Mouse (Mus musculus): ENCODE data around the gene Cnih3. TPM values are rescaled to one million over a fixed set of nuclear protein-coding genes. Genes with fewer than 3 reads are reported as not detected.

The Cnih3 gene
- polyA plus RNA-seq, 1 experiment from 2014 or later, result 11.3 TPM

- Histone ChIP-seq H3K36me3 (ENCODE audit: control insufficient read depth, insufficient read depth, low read length) (no peaks in the 10 kb centered on the region), H3K27me3 (ENCODE audit: control insufficient read depth, insufficient read depth, low read depth, low read length) (no peaks in the 10 kb centered on the region), H3K27ac (ENCODE audit: low read length) (no peak overlapping the region), H3K4me2 (ENCODE audit: low read length) (no peak overlapping the region), H3K9me3 (replicated peaks; ENCODE audit: control insufficient read depth, low read length, poor library complexity, severe bottlenecking) (no peaks in the 10 kb centered on the region), H3K4me1 (ENCODE audit: control insufficient read depth, insufficient read depth, low read length) (no peaks in the 10 kb centered on the region), H3K9ac (ENCODE audit: low read depth, low read length) (no peak overlapping the region), H3K4me3 (ENCODE audit: low read depth, low read length) (no peak overlapping the region)
- ATAC-seq, result no peak
- 48% methylated on average over 5 of the region's 5 CpGs for WGBS
Observed at GRCm38 (mm10) chr1:181465027-181465426, 112.6 kb downstream of the Cnih3 start.

GRCm38 (mm10) chr1:181466040-181466439 is 113.6 kb downstream of the Cnih3 start:
- Histone ChIP-seq H3K4me3 (ENCODE audit: low read depth, low read length) (no peak overlapping the region), H3K4me1 (ENCODE audit: control insufficient read depth, insufficient read depth, low read length) (no peaks in the 10 kb centered on the region), H3K9ac (ENCODE audit: low read depth, low read length) (no peak overlapping the region), H3K4me2 (ENCODE audit: low read length) (no peak overlapping the region), H3K27me3 (ENCODE audit: control insufficient read depth, insufficient read depth, low read depth, low read length) (no peaks in the 10 kb centered on the region), H3K36me3 (ENCODE audit: control insufficient read depth, insufficient read depth, low read length) (no peaks in the 10 kb centered on the region), H3K9me3 (replicated peaks; ENCODE audit: control insufficient read depth, low read length, poor library complexity, severe bottlenecking) (no peaks in the 10 kb centered on the region), H3K27ac (ENCODE audit: low read length) (no peak overlapping the region)
- no peak for ATAC-seq
- 91% methylated on average over 6 of the region's 6 CpGs for WGBS

DNA sequence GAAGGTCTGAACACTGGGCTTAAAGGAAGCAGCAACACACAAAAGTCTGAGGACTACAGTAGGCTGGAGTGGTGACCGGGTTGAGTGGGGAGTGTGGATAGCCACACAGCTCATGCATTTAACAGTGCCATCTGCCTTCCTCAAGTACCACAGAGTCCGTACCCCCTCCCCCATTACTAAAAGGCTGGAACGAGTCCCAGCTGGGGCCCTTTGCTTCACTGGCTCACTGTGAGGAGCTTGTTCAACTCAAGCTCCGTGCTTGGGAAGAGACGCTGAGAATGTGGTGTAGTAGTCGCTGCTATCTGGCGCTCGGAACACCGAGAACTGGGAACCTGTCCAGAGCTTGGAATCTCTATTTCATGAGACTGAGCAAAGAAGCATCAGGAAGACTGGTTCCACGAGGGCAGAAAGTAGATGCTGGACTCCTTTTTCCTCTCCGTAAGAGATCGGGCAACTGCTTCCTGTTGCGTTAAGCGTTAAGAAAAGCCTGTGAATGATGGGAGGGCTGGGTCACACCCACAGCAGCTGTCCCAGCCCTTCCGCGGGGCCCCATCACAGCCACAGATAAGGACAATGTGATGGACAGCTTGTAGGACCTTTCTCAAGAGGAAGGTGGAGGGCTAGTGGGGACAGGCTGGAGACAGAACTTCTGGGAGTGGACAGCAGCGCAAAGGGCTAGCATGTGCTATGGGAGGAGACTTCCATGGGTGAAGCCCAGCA is 114.3 kb downstream of the Cnih3 start:
- no peak for ATAC-seq
- no peak overlapping the region for H3K4me3 ChIP-seq (ENCODE audit: low read depth, low read length)

GRCm38 (mm10) chr1:181467321-181467670 is 114.9 kb downstream of the Cnih3 start:
- no peak for ATAC-seq
- Histone ChIP-seq H3K36me3 (ENCODE audit: control insufficient read depth, insufficient read depth, low read length) (no peaks in the 10 kb centered on the region), H3K4me3 (ENCODE audit: low read depth, low read length) (no peak overlapping the region), H3K4me2 (ENCODE audit: low read length) (no peak overlapping the region), H3K27me3 (ENCODE audit: control insufficient read depth, insufficient read depth, low read depth, low read length) (no peaks in the 10 kb centered on the region), H3K9ac (ENCODE audit: low read depth, low read length) (no peak overlapping the region), H3K27ac (ENCODE audit: low read length) (no peak overlapping the region), H3K9me3 (replicated peaks; ENCODE audit: control insufficient read depth, low read length, poor library complexity, severe bottlenecking) (peaks cover 5% of the 10 kb centered on the region; the same call in 1 of the 2 replicates), H3K4me1 (ENCODE audit: control insufficient read depth, insufficient read depth, low read length) (no peaks in the 10 kb centered on the region)
- WGBS, result 93% methylated on average over 6 of the region's 6 CpGs

More for the DNA sequence above, 114.3 kb downstream of the Cnih3 start:
- no peaks in the 10 kb centered on the region for H3K36me3 ChIP-seq (ENCODE audit: control insufficient read depth, insufficient read depth, low read length)
- no peak overlapping the region for H3K4me2 ChIP-seq (ENCODE audit: low read length)
- H3K27ac ChIP-seq (ENCODE audit: low read length), result no peak overlapping the region
- no peaks in the 10 kb centered on the region for H3K4me1 ChIP-seq (ENCODE audit: control insufficient read depth, insufficient read depth, low read length)
- 68% methylated on average over 17 of the region's 17 CpGs for WGBS
- H3K9me3 ChIP-seq (replicated peaks; ENCODE audit: control insufficient read depth, low read length, poor library complexity, severe bottlenecking), result peaks cover 5% of the 10 kb centered on the region; the same call in 1 of the 2 replicates
- H3K27me3 ChIP-seq (ENCODE audit: control insufficient read depth, insufficient read depth, low read depth, low read length), result no peaks in the 10 kb centered on the region
- H3K9ac ChIP-seq (ENCODE audit: low read depth, low read length), result no peak overlapping the region

- H3K36me3 ChIP-seq (ENCODE audit: control insufficient read depth, insufficient read depth, low read length), result no peaks in the 10 kb centered on the region
- no peak overlapping the region for H3K27ac ChIP-seq (ENCODE audit: low read length)
- no peaks in the 10 kb centered on the region for H3K4me1 ChIP-seq (ENCODE audit: control insufficient read depth, insufficient read depth, low read length)
- H3K9me3 ChIP-seq (replicated peaks; ENCODE audit: control insufficient read depth, low read length, poor library complexity, severe bottlenecking), result peaks cover 5% of the 10 kb centered on the region; the same call in 1 of the 2 replicates
- H3K4me2 ChIP-seq (ENCODE audit: low read length), result no peak overlapping the region
- H3K27me3 ChIP-seq (ENCODE audit: control insufficient read depth, insufficient read depth, low read depth, low read length), result no peaks in the 10 kb centered on the region
- no peak overlapping the region for H3K4me3 ChIP-seq (ENCODE audit: low read depth, low read length)
- no peak for ATAC-seq
- no peak overlapping the region for H3K9ac ChIP-seq (ENCODE audit: low read depth, low read length)
- 84% methylated on average over 8 of the region's 8 CpGs for WGBS
Observed at GRCm38 (mm10) chr1:181469415-181469814, 117.0 kb downstream of the Cnih3 start.

DNA sequence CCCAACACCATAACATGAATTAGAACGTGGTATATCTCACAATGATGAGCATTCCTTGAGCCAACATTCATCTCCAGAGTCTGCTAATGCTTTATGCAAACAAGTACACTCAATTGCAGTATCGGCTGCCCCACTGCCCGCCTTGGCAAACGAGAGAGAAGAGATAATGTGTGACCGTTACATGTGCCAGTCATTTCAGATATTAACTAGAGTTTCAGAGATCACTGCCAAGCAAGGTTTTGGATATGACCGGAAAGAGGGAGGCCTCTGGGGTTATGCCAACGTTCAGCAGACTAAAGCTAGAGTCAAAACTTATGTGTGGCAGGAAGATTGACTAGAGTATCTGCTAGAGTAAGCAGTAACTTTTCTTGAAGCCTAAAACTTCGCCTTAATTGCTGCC is 123.7 kb downstream of the Cnih3 start:
- Histone ChIP-seq H3K4me2 (ENCODE audit: low read length) (no peak overlapping the region), H3K9me3 (replicated peaks; ENCODE audit: control insufficient read depth, low read length, poor library complexity, severe bottlenecking) (peaks cover 5% of the 10 kb centered on the region; the same call in 1 of the 2 replicates), H3K9ac (ENCODE audit: low read depth, low read length) (no peak overlapping the region), H3K36me3 (ENCODE audit: control insufficient read depth, insufficient read depth, low read length) (no peaks in the 10 kb centered on the region), H3K27me3 (ENCODE audit: control insufficient read depth, insufficient read depth, low read depth, low read length) (no peaks in the 10 kb centered on the region), H3K4me3 (ENCODE audit: low read depth, low read length) (no peak overlapping the region), H3K4me1 (ENCODE audit: control insufficient read depth, insufficient read depth, low read length) (no peaks in the 10 kb centered on the region), H3K27ac (ENCODE audit: low read length) (no peak overlapping the region)
- WGBS, result 82% methylated on average over 8 of the region's 8 CpGs
- ATAC-seq, result no peak

DNA sequence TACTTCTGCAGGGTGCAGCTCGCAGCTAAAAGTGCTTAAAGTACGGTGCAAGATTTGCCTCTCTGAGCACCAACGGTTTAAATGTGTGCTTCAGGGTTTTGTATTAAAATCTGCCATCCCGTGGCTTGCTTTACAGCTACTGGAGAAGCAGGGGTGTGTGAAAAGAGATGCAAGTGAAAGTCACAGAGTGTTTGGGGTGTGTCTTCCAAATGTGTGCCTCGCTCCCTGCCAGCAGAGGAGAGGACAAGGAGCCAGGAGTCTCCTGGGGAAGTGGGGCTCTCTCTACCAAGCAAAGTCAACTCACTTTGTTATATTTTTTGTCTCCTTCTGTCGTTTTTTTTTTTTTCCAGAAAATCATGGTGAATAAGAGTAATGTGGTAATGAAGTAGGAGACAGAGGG is 124.1 kb downstream of the Cnih3 start:
- no peak overlapping the region for H3K4me3 ChIP-seq (ENCODE audit: low read depth, low read length)
- H3K27ac ChIP-seq (ENCODE audit: low read length), result no peak overlapping the region
- H3K9ac ChIP-seq (ENCODE audit: low read depth, low read length), result no peak overlapping the region
- H3K9me3 ChIP-seq (replicated peaks; ENCODE audit: control insufficient read depth, low read length, poor library complexity, severe bottlenecking), result 0 out of 2 replicates have a peak, but pooled peaks cover 1% of the 10 kb centered on the region
- ATAC-seq, result no peak
- no peak overlapping the region for H3K4me2 ChIP-seq (ENCODE audit: low read length)
- WGBS, result 74% methylated on average over 6 of the region's 6 CpGs
- no peaks in the 10 kb centered on the region for H3K36me3 ChIP-seq (ENCODE audit: control insufficient read depth, insufficient read depth, low read length)
- no peaks in the 10 kb centered on the region for H3K4me1 ChIP-seq (ENCODE audit: control insufficient read depth, insufficient read depth, low read length)
- no peaks in the 10 kb centered on the region for H3K27me3 ChIP-seq (ENCODE audit: control insufficient read depth, insufficient read depth, low read depth, low read length)

DNA sequence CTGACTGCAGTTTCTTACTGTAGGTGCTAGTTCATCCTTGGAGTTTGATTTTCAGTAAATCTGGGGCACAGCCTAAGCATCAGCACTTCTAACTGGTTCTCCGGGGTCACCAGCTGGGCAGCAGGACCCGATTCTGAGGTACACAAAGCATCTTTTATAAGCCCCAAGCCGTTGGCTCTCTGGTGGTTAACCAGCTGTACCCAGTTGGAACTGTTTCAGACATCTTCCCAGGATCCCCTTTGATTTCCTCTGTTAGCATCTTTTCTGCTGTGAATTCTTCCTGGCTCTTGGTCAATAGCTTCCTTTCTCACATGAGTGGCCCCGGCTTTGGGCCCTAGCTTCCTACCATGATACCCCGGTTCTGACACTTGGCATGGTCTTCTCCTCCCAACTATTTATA is 132.3 kb downstream of the Cnih3 start:
- H3K4me1 ChIP-seq (ENCODE audit: control insufficient read depth, insufficient read depth, low read length), result no peaks in the 10 kb centered on the region
- H3K27me3 ChIP-seq (ENCODE audit: control insufficient read depth, insufficient read depth, low read depth, low read length), result no peaks in the 10 kb centered on the region
- H3K4me3 ChIP-seq (ENCODE audit: low read depth, low read length), result no peak overlapping the region
- 72% methylated on average over 5 of the region's 5 CpGs for WGBS
- no peak overlapping the region for H3K9ac ChIP-seq (ENCODE audit: low read depth, low read length)
- H3K27ac ChIP-seq (ENCODE audit: low read length), result no peak overlapping the region
- ATAC-seq, result no peak
- H3K4me2 ChIP-seq (ENCODE audit: low read length), result no peak overlapping the region
- H3K36me3 ChIP-seq (ENCODE audit: control insufficient read depth, insufficient read depth, low read length), result no peaks in the 10 kb centered on the region
- no peaks in the 10 kb centered on the region for H3K9me3 ChIP-seq (replicated peaks; ENCODE audit: control insufficient read depth, low read length, poor library complexity, severe bottlenecking)

DNA sequence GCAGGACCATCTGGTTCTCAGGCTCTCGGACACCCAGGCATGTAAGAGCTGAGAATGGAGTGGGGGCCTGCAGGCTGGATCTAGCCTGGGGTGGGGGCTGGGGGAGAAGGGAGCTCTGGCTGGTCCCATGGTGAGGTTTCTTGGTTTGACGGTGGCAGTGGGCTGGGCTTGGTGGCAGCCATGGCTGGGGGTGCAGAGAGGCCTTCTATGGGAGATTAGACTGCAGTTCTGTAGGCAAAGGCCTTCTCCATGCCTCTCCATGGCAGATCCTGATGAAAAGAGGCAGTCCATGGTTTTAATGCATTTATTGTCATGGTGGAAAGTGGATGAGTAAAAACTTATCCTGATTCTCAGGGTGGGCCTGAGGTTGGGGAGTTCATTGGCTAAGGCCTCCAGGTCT is 151.0 kb downstream of the Cnih3 start:
- 76% methylated on average over 2 of the region's 2 CpGs for WGBS
- no peak for ATAC-seq
- Histone ChIP-seq H3K4me2 (ENCODE audit: low read length) (no peak overlapping the region), H3K4me3 (ENCODE audit: low read depth, low read length) (no peak overlapping the region), H3K27me3 (ENCODE audit: control insufficient read depth, insufficient read depth, low read depth, low read length) (no peaks in the 10 kb centered on the region), H3K9me3 (replicated peaks; ENCODE audit: control insufficient read depth, low read length, poor library complexity, severe bottlenecking) (no peaks in the 10 kb centered on the region), H3K27ac (ENCODE audit: low read length) (no peak overlapping the region), H3K36me3 (ENCODE audit: control insufficient read depth, insufficient read depth, low read length) (no peaks in the 10 kb centered on the region), H3K4me1 (ENCODE audit: control insufficient read depth, insufficient read depth, low read length) (no peaks in the 10 kb centered on the region), H3K9ac (ENCODE audit: low read depth, low read length) (no peak overlapping the region)

All from midbrain, embryonic 16.5 days (tissue).